Mouse (Mus musculus): ENCODE data around the gene Egln1.

DNA sequence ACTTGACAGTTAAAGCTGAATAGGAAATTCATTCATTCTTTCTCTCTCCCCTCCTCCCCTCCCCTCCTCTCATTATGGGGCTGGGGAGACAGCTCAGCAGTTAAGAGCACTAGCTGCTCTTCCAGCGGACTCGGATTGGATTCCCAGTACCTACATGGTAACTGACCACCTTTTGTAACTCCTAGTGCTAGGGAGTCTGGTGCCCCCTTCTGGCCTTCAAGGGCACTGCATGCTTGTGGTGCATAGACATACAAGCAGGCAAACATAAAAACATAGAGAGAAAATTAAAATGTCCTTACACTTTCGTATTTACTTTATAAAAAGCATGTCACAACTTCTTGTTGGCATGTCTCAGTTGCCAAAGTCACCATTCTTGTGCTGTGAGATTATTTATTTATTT lies 30.9 kb upstream of the Egln1 start:
- TF ChIP-seq CTCF (IDR thresholded peaks at IDR 0.05; ENCODE audit: control insufficient read depth, insufficient read depth, insufficient read length) = no peak
- TF ChIP-seq MYOD1 (IDR thresholded peaks at IDR 0.05; ENCODE audit: control insufficient read depth, insufficient read length, low read depth) = no peak
